Mouse (Mus musculus): ENCODE results near the gene Rbm4.
"Not testable (repeated sequence)": the region's sequence is repeated elsewhere in the genome, so short reads cannot be mapped to it uniquely, and the experiment has no call there.

Gene Rbm4

DNA sequence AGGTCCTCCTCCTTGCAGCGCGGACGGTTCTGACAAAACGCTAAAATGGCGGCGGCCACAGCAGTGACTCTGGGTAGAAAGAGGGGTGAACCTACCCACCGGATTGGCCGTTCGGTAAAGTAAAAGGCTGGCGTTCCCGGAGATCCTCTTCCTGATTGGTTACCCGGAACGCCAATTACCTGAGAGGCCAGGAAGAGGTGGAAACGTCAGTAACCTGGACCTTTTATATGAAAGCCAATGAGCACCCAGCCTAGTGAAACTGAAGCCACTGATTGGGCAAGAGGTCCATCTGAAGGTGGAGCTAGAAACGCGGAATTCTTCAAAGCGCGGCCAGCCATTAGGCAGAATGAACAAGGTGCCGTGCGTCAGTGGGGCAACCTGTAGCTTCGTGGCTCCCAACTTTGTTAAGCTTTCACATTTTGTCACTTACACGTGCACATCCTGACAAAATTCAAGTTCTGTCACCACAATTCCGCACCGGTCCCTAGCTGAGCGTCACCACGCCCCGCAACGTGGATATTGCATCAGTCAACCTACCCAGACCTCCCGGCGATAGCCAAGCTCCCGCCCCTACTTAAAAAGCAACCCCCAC is at the start of gene Rbm4:
Rbm4 (minus strand) TSS at position 71 of the 592 bp plus-strand sequence.
- peak; percentile 91 to 92 for DNase-seq

DNA sequence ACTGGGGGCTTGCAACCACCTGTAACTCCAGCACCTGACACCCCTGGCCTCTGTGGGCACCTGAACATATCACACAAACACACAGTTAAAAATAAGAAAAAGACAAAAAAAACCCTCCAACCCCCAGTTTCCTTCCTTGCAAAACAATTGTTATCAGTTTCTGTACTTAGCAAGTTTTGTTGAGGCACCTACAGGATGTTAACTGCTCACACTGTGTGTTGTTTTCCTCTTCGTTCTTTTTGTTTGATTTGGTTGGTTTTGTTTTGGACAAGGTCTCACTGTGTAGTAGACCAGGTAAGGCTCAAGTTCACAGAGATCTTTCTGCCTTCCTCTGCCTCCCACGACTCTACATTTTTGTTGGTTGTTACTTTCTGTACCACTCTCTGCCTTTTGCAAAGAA is 48.9 kb upstream of the Rbm4 start:
- no peak for DNase-seq

DNA sequence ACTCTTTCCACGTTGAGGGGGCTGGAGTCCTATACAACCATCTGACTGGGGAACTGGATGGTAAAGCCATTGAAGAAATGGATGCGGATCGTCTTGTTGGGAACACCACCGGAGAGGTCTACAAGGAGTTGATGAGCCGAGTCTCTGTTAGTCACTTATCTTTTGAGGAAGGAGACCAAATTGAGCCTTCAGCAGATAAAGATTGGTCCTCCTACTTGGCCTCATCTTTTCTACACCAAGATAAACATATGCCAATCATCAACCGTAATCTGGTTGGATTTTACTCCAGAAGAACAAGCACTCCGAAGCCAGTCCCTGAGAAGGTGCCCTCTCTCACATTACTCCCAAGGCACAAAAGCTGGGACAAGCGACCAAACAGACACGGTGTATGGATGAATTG is 47.1 kb upstream of the Rbm4 start:
- DNase-seq: no peak

DNA sequence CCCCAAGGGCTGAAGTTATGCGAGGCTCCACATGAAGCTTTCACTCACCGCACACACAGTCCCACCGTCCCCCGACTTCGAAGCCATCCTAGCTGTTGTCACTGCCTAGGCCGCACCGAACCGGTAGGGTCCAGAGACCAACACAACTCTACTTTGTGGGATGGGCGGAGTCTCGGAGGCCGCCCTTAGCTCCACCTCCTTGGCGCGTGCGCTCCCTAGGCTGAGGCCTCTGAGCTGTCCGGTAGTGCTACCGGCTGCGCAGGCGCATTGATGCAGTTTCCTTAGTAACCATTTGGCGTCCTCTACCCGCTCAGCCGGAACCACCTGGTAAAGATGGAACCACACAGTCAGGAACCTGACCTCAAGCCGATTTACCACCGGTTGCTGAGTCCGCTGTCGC is 45.4 kb upstream of the Rbm4 start, which contains the start of the genes Ccs and Ccdc87:
Ccs (minus strand) TSS at position 184 of the 400 bp plus-strand sequence.
Ccdc87 (plus strand) TSS at position 218 of the 400 bp plus-strand sequence.
- peak; percentile 89 to 92 for DNase-seq

DNA sequence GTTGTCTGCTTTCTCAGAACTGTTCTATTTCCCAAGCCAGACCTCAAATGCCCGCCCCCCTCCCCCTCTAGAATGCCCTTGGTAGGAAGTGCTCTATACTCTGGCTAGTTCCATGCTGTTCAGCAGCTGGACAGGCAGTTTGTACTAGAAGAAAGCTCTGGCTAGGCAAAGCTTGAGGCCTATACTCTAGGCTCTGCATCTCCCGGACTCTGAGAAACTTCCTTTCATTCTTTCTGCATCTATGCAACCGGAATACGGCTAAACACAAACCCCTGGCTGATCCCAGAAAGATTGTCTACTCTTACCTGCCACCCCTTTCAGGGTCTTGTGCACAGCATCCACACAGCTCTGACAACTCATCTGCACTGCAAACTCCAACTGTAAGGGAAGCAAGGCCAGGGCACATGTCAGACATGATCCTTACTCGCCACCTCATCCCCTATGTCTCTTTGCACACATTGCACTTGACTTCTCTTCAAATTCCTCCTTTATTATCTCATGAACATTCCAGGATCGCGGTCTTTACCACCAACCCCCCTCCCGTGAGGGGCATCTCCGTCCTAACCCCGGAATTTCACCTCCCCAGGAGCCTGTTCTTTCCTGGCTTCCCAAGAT is 44.9 kb upstream of the Rbm4 start:
- no peak for DNase-seq

DNA sequence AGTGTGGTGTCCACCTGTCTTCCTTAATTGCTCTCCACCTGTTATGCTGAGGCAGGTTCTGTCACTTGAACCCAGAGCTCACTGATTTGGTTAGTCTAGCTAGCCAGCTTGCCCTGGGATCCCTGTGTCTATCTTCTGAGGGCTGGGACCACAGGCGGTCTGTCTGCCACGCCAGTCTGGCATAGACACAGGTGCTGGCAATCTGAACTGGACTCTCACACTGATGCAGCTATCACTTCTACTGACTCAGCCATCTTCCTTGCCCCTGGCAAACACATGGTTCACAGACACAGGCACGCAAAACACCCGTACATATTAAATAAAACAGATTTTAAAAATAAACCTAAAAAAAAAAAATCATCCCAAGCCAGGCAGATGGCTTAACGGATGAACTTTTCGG is 43.3 kb upstream of the Rbm4 start:
- no peak for DNase-seq

DNA sequence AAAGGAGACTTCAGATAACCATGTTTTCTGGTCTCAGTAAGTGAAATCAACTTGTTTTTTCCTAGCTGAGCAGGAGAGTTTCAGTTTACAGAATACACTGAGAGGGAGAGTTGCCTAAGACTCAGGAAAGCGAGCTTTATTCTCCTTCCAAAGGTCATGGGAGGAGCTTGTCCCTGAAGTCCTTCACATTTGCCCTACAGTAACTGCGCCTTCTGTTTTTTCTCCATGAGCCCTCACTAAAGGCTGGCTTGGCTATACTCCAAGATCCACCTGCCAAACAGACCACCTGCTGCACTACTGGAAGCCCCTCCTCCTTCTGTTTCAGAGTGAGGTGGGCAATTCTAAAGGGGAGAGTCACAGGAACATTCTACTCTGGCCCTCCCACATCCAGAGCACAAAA is 42.4 kb upstream of the Rbm4 start:
- no peak for DNase-seq

DNA sequence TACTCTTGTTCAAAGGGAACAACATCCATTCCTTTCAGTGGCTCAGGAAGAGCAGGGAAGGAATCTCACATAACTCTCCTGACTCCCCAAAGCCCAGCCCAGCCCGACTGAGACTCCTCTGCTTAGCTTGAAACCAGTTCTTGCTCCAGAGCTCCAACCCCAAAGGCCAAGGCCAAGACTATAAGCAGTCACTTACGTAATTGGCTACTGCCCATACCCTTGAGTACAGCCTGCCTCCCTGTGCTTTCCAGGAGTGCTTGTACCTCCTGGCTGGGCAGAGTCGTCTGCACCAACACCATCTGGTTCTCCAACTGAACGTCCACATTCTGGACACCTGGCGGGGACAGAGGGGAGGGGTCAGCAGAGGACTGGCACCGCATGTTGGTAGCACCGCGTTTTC is 40.3 kb upstream of the Rbm4 start:
- no peak for DNase-seq

DNA sequence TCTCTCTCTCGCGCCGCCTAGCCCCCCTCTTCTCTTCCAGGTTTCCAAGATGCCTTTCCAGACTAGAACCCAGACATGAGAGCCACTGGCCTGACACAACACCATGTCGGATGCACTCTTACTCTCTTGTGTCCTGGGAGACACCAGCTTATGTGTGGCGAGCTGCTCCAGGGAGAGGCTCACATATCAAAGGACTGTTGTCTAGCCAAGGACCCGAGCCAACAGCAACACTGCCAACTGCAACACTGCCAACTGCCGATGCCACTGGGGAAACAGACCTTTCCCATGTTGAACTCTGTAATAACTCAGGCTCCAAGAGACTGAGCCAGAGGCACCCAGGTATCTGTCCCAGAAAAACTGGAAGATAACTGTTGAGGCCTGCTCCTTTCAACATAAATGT is 35.5 kb upstream of the Rbm4 start:
- no peak for DNase-seq

DNA sequence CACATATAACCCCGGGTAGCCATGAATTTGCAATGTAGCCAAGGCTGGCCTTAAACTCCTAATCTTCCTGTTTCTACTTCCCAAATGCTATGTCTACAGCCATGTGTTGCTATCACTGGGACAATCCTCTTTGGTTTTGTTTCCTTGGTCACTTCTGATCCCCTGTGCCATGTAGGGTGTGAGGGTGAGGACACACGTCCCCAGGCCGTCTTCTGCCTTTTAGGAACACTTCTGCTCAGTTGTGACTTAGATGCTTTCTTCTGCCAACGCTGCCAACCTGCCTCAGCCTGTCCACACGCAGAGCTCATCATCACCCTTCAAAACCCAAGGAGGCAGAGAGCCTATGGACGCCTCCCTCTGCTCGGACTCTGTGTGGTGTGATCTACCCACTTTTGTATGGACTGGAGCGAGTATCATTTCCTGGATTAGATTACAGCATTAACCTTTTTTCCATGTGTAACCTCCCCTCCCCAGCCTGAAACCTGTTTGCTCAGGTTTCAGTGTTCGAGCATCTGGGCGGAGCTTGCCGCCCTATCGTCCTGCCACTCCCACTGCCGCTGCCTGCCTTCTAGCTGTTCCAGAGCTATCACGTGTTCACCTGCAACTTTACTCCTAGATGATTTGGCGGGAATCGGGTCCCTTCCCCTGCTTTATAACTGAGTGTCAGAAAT is 34.9 kb upstream of the Rbm4 start:
- no peak for DNase-seq

DNA sequence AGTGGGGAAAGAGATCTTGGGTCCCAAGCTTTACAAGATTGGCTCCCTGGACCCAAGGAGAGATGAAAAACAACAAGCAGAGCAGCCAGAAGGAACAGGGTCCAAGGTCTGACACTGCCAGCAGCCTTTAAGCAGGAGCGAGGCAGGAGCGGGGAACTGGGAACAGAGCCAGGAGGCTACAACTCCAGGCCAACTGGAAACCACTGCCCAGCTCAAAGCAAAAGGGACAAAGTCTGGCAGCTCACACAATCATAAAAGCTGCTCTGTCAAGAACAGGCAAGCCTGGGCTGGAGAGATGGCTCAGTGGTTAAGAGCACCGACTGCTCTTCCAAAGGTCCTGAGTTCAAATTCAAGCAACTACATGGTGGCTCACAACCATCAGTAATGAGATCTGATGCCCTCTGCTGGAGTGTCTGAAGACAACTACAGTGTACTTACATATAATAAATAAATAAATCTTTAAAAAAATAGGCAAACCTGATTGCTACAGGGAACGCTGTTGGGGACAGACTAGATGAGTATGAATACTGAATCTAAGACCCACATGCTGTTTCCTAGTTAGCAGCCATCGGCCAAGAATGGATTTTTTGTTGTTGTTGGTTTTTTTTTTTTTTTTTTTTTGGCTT is 27.1 kb upstream of the Rbm4 start:
- no peak for DNase-seq

DNA sequence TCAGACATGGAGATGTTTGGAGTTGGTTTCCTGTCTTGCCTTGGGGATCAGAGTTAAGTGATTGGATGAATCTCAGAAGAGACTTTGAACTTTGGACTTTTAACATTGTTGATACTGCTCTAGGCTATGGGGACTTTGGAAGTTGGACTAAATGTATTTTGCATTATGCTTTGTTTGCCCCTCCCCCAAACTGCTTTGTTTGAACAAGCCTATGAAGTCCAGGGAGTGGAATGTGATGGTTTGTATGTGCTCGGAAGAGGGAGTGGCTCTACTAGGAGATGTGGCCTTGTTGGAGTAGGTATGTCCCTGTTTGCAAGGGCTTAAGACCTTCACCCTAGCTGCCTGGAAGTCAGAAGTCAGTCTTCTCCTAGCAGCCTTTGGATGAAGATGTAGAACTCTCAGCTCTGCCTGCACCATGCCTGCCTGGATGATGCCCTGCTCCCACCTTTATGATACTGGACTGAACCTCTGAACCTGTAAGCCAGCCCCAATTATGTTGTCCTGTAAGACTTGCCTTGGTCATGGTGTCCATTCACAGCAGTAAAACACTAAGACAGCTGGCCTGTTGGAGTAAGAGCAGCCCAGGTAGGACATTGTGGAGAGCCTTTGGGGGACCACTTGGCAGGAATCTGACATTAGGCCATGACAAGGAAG is 23.6 kb upstream of the Rbm4 start:
- DNase-seq: no peak

DNA sequence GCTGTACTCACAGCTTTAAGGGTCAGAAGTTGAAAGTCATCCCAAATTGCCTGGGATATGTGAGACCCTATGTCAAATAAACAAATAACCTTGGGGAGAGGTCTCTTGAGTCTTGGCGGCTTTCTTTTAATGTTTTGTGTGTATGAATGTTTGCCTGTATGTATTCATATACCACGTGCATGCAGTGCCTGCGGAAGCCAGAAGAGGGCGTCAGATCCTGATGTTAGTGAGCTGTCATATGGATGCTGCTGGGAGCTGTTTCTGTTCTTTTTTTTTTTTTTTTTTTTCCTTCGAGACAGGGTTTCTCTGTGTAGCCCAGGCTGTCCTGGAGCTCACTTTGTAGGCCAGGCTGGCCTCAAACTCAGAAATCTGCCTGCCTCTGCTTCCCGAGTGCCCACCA is 19.3 kb upstream of the Rbm4 start:
- DNase-seq: no peak

DNA sequence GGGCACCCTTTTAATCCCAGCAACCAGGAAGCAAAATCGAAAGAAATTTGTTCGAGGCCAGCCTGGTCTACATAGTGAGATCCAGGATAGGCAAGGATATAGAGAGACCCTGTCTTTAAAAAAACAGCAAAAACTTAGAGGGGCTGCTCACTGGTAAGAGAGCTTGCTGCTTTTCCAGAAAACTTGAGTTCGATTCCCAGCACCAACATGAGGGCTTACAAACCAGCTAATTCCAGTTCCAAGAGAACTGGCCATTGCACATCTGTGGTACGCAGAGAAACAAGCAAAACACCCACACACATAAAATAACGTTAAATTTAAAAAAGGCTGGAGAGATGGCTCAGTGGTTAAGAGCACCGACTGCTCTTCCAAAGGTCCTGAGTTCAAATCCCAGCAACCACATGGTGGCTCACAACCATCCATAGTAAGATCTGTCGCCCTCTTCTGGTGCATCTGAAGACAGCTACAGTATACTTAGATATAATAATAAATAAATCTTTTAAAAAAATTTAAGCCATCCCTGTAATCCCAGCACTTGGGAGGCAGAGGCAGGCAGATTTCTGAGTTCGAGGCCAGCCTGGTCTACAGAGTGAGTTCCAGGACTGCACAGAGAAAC is 18.7 kb upstream of the Rbm4 start:
- DNase-seq: not testable (repeated sequence)

DNA sequence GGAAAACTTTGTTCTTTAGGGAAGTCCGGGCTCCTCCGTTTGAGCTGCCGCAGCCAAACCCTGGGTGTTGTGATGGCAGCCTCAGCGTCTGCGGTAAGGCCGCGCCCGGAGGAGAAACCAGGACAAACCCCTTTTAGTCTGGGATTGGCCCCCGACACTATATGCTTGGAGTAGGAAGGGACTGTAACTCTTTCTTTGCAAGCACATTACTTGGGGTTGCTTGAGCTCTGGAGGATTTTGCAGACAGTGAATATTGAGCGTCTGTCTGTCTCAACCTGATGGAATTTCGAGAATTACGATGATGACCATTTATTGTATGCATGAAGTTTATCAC is 18.2 kb upstream of the Rbm4 start:
- no peak for DNase-seq

DNA sequence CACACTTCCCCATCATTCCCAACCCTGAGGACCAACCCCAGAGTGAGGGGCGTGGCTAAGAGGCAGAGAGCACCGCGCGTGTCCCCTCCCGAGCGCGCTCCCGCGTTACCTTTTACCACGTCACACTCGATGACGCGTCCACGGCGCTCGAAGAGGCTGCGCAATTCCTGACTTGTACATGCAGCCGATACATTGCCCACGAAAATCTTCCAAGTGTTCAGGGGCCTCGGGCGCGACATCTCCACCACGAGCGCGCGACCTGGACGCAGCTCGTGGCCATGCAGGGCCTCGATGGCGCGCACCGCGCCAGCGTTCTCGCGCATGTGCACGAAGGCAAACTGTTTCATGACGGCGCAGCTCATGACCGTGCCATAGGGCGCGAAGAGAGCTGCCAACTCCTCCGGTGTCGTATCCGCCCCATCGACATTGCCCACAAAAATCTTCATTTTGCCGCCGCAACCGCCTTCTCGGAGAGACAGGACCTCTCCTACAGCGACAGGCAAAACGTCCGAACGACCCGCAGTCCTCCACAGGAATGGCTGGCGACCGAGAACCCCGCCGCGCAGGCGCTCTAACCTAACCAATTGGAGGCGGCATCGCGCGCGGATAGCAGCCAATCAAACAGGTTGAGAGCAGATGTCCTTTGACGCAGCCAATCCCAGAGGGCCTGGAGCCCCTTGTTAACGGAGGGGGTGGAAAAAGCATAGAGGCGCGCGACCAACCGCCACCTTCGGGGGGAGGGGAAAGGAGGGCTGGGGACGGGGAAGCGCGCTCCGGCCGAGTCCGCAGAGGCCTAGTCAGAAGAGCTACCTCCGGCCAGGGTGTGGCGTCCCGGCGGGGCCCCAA is 17.6 kb upstream of the Rbm4 start, which contains the start of the genes Gm21992 and Rbm14:
Gm21992 (minus strand) TSS at position 550 of the 846 bp plus-strand sequence.
Rbm14 (minus strand) TSS at position 572 of the 846 bp plus-strand sequence.
- peak; percentile 94 to 95 for DNase-seq

DNA sequence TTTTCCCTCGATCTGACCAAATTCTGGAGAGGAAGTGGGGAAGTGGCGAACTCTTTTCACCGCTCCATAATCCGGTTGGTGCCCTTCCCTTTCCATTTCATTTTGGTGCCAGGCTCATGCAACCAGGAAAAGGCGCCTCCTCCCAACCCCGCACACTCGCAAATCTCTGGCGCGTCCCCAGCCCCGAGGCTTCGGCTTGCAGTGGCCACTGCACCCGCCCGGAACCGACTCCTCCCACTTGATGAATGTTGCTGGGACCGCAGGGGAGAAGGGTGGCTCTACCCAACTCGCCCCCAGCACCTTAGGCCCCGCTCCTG is 17.0 kb upstream of the Rbm4 start:
- no peak for DNase-seq

DNA sequence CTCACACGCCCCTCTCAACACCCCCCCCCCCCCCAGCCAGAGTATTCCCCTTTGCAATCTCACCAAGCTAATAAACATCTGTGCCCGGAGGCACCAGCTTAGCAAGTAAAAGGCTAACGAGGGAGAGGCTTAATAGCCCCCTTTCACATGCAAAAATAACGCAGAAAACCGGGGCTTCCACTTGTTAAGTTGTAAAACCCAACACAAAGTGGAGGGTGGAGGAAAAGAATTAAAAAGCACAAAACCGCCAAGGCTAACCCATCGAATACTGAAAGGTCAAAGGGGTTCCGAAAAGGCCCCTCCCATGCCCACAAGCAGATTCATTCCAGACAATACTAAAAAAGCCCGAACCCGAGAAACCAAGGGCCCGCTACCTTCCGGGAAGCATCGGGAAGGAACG is 16.6 kb upstream of the Rbm4 start:
- no peak for DNase-seq

DNA sequence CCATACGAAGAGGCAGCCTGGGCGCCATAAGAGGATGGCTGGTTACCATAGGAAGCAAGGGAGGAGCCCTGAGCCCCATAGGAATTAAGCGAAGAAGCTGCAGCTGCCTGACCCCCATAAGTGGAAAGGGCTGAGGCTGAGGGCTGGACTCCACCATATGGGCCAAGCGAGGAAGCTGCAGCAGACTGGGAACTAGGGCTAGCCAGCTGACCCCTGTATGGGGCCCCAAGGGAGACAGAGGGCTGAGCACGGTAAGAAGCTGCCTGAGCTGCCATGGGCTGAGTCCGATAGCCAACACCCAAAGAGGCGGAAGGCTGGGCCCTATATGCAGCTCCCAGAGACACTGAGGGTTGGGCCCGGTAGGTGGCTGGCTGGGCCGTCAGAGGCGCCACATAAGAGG is 9.6 kb upstream of the Rbm4 start:
- no peak for DNase-seq

DNA sequence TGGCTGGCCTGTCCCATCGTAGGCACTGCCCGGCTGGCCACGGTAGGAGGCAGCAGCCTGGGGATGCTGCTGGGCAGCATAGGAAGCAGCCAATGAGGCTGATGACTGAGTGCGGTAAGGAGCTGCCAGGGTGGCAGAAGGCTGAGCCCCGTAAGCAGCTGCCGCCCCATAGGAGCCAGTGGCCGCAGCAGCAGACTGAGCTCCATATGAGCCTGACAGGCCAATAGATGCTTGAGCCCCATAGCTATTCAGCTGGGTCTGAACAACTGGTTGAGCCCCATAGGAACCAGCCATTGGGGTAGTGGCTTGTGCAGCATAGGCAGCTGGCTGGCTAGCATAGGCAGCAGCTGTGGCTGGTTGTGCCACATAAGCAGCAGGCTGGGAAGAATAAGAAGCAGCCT is 9.0 kb upstream of the Rbm4 start:
- DNase-seq: no peak

DNA sequence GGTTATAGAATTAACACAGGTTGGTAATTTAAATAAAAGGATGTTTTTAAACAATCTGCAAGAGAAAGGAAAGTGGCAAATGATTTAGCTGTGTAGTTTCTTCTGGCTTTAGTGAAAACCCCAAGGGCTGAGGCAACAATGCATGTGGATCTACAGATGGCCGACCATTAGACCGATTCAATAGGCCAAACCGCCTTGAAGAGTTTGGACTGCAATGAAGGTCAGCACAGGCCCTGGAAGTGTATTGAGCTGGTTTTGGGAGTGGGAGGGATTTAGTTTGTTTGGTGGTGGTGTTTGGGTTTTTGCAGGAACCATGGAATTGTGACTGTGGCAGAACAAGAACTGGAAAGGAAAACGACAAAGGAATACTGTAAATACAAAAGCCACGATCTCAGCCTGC is 5.4 kb upstream of the Rbm4 start:
- DNase-seq: no peak

DNA sequence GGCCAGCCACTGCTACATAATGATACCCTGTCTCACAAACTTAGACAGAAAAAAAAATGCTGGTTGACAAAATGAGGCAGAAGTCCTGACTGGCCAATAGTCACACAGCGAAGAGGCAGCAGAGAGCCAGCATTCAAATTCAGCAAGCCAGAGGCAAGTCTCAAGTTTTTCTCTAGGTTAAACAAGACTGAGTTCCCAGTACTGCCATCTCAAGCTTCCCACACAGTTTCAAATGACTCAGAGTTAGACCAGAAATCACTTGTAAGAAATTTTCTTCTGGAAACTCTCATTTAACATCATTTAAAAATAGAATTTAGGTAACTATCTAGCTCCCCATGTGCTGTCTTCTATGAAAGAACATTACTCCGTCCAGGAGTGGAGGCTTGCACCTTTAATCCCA is 4.1 kb upstream of the Rbm4 start:
- no peak for DNase-seq

Measured in spleen, adult 18-20 months (tissue).